Mouse (Mus musculus): ENCODE measurements around the gene Susd3. TPM values are rescaled to one million over a fixed set of nuclear protein-coding genes. Genes with fewer than 3 reads are reported as not detected.

The Susd3 gene
- total RNA-seq, 2 experiments from 2014 or later = 0.70 to 0.87 TPM

DNA sequence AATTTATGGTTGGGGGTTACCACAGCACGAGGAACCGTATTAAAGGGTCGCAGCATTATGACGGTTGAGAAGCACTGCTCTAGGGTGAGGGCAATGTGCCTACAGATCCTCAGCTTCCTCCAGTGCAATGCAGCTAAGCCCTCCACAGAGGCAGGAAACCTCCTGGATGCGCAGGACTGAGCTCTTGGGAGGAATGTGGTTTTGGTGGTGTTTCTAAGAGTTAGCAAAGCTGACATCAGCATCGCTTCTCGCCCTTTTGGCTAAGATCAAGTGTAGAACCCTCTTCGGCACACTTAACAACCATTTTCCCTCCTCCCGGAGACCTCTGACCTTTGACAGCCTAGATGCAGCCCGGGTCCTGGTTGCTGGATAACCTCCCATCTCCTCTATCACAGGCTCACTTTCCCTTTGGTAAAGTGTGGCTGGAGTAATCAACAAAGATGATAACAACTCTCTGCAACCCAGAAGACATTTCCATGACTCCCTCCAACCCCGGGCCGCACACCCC lies 1.2 kb downstream of the Susd3 start:
- intact Hi-C loops (cut with DNase I) = no loop called here
- DNase-seq (ENCODE audit: low spot score) = no peak

GRCm38 (mm10) chr13:49246626-49247025 lies 1.9 kb downstream of the Susd3 start:
- intact Hi-C loops (cut with DNase I) = no loop called here
- DNase-seq (ENCODE audit: low spot score) = no peak

- DNase-seq (ENCODE audit: low spot score) = no peak
- intact Hi-C loops (cut with DNase I) = no loop called here
These were observed 2.5 kb downstream of the Susd3 start for GRCm38 (mm10) chr13:49246011-49246410.

GRCm38 (mm10) chr13:49245251-49245650 lies 3.3 kb downstream of the Susd3 start:
- intact Hi-C loops (cut with DNase I) = no loop called here

GRCm38 (mm10) chr13:49243492-49243891 lies 5.0 kb downstream of the Susd3 start:
- no peak for DNase-seq (ENCODE audit: low spot score)
- intact Hi-C loops (cut with DNase I) = no loop called here

More at GRCm38 (mm10) chr13:49245251-49245650, 3.3 kb downstream of the Susd3 start:
- DNase-seq (ENCODE audit: low spot score) = no peak

DNA sequence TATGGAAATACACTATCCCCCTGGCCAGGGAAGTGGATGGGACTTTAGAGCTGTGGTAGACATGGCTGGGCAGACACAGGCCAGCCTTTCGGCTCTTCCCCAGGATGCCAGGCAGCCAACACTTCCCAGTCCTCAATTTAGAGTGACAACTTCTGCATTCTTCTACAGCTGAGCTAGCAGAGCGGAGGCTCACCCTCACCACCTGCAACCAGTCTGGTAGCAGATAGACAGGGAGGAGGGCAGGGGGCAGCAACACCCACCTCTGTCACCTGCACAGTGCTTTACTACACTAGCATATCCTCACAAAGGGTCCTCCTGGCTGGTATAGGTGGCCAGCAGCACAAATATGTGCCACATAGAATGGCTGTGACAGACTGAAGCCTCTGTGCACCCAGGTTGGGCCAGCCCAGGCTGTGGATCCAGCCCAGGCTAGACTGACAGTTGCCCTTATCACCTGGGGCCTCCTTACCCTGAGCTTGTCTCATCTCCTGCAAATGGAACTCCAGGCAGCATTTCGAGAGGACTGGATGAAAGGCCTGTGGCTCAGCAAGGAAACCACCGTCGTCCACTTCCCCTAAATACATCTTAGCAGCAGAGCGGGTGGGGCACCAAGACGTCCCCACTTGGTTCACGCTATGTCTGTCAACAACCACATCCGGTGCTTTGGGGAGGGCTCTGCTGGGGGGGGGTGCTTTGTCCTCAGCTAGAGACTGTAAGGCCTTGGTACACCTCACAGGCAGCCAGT lies 6.0 kb downstream of the Susd3 start:
- intact Hi-C loops (cut with DNase I) = no loop called here
- no peak for DNase-seq (ENCODE audit: low spot score)

- intact Hi-C loops (cut with DNase I) = no loop called here
- DNase-seq (ENCODE audit: low spot score) = no peak
These were observed 9.8 kb downstream of the Susd3 start for GRCm38 (mm10) chr13:49238737-49239136.

GRCm38 (mm10) chr13:49237617-49238016 lies 10.9 kb downstream of the Susd3 start:
- DNase-seq (ENCODE audit: low spot score) = no peak

DNA sequence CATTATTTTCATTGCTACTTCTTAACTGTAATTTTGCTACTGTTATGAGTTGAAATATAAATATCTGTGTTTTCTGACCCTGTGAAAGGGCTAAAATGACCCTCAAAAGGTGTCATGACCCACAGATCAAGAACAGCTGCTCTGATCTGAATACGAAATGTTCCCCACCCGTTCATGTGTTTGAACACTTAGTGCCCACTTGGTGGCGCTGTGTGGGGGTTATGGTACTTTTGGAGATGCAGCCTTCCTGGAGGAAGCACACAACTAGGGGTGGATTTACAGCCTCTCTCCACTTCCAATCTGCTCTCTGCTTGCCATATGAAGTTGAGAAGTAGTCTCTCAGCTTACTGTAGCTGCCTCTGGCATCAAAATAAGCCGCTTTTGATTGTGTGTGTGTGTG lies 13.8 kb downstream of the Susd3 start:
- no peak for DNase-seq (ENCODE audit: low spot score)
- intact Hi-C loops (cut with DNase I) = no loop called here

More at GRCm38 (mm10) chr13:49237617-49238016, 10.9 kb downstream of the Susd3 start:
- intact Hi-C loops (cut with DNase I) = no loop called here

GRCm38 (mm10) chr13:49233792-49234572 lies 14.5 kb downstream of the Susd3 start:
- intact Hi-C loops (cut with DNase I) = no loop called here
- no peak for DNase-seq (ENCODE audit: low spot score)

- no peak for DNase-seq (ENCODE audit: low spot score)
- intact Hi-C loops (cut with DNase I) = no loop called here
These were observed 22.9 kb downstream of the Susd3 start for GRCm38 (mm10) chr13:49225633-49226032.

DNA sequence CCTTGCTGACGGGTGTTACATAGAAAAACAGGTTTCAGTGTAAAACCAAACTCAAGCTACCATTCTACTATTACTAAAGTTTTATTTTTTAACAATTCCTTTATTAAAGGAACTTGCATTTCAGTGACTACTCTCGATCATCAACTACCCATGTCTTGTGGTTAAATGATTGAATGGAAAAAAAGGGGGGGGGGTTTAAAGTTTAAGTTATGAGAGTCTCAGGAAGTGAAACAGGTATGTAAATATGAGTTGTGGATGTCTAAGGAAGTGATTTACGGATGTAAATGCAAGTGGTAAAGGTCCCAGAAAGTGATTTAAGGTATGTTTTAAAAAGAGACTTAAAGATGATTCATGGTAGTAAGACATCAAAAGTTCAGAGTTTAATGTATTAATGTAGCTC lies 23.3 kb downstream of the Susd3 start:
- intact Hi-C loops (cut with DNase I) = no loop called here
- DNase-seq (ENCODE audit: low spot score) = no peak

DNA sequence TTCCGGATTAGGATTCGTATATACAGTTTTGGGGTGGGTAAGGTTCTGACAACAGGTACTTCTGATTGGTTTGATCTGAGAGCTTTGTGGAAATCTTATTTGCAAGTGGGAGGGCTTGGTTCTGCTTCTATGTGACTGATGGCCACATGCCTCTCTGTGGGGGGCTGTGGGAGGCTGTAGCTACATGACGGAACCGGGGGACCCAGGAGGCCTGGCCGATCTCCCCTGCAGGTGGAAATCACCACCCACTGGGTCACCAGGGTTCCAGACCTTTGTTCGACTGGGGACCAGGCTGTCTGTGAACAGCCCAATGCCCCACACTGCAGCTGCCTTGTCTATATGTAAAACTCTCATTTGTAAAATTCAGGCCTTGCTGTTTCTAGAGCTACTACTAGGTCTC lies 23.8 kb downstream of the Susd3 start:
- DNase-seq (ENCODE audit: low spot score) = no peak
- intact Hi-C loops (cut with DNase I) = no loop called here

DNA sequence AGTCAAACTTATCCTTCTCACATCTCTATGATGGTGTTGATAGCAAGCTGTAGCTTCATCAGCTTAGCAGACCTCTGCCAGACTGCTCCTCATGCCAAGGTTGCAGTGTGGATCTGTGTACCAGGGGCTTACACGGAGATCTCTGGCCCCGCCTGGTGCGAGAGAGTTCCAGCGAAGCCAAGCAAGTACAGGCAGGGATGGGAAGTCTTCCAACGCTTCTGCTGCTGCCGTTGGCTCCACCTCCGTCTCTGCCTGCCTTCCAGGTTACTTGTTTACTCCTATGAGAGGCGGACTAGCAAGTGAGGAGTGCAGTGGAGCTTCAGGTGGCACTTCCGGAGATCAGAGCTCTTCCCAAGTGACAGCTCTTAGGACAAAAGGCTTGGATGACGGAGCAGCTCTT lies 24.2 kb downstream of the Susd3 start:
- intact Hi-C loops (cut with DNase I) = no loop called here
- DNase-seq (ENCODE audit: low spot score) = no peak

DNA sequence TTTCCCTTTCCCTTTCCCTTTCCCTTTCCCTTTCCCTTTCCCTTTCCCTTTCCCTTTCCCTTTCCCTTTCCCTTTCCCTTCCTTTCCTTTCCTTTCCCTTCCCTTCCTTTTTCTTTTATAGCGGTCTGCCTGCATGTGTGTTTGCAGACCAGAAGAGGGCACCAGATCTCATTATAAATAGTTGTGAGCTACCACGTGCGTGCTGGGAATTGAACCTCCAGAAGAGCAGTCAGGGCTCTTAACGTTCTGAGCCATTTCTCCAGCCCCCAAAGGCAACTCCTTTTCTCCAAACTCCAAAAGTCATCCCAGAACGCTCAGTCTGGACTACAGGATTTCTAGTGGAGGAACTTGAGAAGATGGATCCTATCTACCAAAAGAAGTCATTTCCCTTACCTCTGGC lies 27.6 kb downstream of the Susd3 start:
- no peak for DNase-seq (ENCODE audit: low spot score)
- intact Hi-C loops (cut with DNase I) = no loop called here

DNA sequence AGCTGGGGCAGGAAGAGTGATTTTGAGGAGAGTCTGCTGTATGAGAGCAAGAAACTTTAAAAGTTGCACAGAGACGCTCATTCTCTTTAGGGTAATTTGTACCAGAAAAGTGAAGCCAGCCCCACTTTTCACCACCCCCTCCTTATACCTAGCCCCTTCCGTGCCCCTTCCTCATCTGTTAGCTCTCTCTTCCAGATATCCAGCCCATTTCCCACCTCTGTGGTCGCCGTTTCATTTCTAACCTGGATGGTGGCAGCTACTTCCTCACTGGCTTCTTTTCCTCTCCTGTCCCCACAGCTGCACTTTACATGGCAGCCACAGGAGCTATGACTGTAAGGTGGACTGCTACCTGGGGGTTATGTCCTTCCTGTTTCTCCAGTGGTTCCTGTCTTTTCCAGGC lies 29.1 kb downstream of the Susd3 start:
- DNase-seq (ENCODE audit: low spot score) = no peak
- intact Hi-C loops (cut with DNase I) = loop anchor here (10.0 kb wide), 1 partner anchor 435 kb away; the partner anchor contains the start of genes Cenpp and Nol8

DNA sequence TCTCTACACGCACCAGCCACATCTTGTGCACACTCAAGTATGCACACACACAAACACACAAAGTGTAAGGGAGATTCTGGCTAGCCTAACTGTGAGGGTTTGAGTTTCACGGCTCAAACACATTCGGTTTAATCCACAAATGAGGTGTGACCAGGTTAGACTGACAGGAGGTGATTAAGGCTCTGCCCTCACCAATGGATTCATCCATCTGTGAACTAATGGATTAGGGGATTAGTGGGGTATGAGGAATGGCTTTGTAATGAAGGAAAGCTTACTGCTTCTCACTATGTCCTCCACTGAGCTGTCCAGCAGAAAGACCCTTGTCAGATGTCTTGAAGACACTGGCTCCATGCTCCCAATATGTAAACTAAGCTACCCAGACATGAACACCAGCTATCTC lies 29.9 kb downstream of the Susd3 start:
- intact Hi-C loops (cut with DNase I) = loop anchor here (10.0 kb wide), 1 partner anchor 436 kb away; the partner anchor contains the start of genes Cenpp and Nol8
- no peak for DNase-seq (ENCODE audit: low spot score)

DNA sequence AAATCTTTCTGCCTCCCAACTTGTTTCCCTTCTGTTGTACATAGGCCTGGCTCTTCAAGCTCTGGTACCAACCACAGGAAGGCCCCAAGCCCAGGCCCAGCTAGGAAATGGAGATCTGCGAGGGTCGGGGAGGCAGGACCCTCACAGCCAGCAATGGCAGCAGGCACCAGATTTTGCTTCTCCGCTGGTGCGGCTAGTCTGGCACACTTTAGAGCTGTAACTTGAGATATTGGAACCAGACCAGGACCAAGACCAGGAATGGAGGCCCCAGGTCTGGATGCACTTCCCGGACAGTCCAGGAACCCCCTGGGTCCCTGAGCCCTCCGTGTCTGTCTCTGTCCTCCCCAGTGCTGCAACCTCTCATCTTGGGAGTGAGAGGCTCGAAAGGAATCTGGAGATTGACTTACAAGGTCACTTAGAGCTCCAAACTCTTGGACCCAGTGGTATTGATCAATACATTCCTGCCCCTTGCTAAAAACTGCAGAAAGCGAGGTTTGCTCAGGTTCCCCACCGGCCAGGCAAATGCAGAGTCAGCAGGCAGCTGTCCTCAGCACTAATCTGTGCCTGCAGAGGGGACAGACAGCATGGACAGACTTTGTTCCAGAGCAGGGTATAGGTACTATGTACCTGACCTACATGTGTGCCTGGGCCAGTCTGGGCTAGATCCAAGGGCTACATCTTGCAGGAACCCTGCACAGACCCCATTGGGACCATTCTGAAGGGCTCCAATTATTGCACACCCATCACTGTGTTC lies 31.5 kb downstream of the Susd3 start:
- DNase-seq (ENCODE audit: low spot score) = no peak
- intact Hi-C loops (cut with DNase I) = loop anchor here (10.0 kb wide), 1 partner anchor 438 kb away; the partner anchor contains the start of genes Cenpp and Nol8

GRCm38 (mm10) chr13:49216220-49216552 lies 32.3 kb downstream of the Susd3 start:
- DNase-seq (ENCODE audit: low spot score) = no peak
- intact Hi-C loops (cut with DNase I) = loop anchor here (10.0 kb wide), 1 partner anchor 439 kb away; the partner anchor contains the start of genes Cenpp and Nol8
